Mouse (Mus musculus): ENCODE results near the gene Zfp770. TPM values are rescaled to one million over a fixed set of nuclear protein-coding genes. Genes with fewer than 3 reads are reported as not detected.
A peak's percentile ranks its signal among the peaks of the same experiment; 100 is the strongest.

Gene Zfp770
- polyA plus RNA-seq (2012; rRNA removed) = 1.3 and 2.1 TPM in 2 replicates

- Histone ChIP-seq H3K4me1 (ENCODE audit: control insufficient read depth, insufficient read depth, low read length) (peaks cover 3% of the 10 kb centered on the region), H3K4me3 (ENCODE audit: control insufficient read depth, low read depth, low read length) (peak within 1 kb of the TSS; percentile 100), H3K36me3 (ENCODE audit: control insufficient read depth, insufficient read depth, low read length) (no peaks in the 10 kb centered on the region; the same call in 1 of the 2 replicates), H3K27me3 (ENCODE audit: control insufficient read depth, insufficient read depth, low read length) (no peaks in the 10 kb centered on the region), H3K27ac (ENCODE audit: control insufficient read depth, insufficient read depth, low read depth, low read length) (peak within 1 kb of the TSS; percentile 90)
- TF ChIP-seq CTCF (IDR thresholded peaks at IDR 0.05; ENCODE audit: control insufficient read depth, insufficient read depth, insufficient replicate concordance, low read depth, low read length) = no peak
- peak; percentile 93 for TF ChIP-seq POLR2A (IDR thresholded peaks at IDR 0.05; ENCODE audit: control insufficient read depth, low read depth, low read length)
Measured at GRCm38 (mm10) chr2:114200932-114201559, at the start of gene Zfp770. Zfp770 (minus strand) TSS chr2:114201469.

GRCm38 (mm10) chr2:114249440-114249839, 48.2 kb upstream of the Zfp770 start:
- Histone ChIP-seq H3K4me1 (ENCODE audit: control insufficient read depth, insufficient read depth, low read length) (no peaks in the 10 kb centered on the region), H3K27ac (ENCODE audit: control insufficient read depth, insufficient read depth, low read depth, low read length) (no peak overlapping the region), H3K36me3 (ENCODE audit: control insufficient read depth, insufficient read depth, low read length) (no peaks in the 10 kb centered on the region), H3K27me3 (ENCODE audit: control insufficient read depth, insufficient read depth, low read length) (no peaks in the 10 kb centered on the region), H3K4me3 (ENCODE audit: control insufficient read depth, low read depth, low read length) (no peak overlapping the region)
- no peak for TF ChIP-seq POLR2A (IDR thresholded peaks at IDR 0.05; ENCODE audit: control insufficient read depth, low read depth, low read length)
- no peak for TF ChIP-seq CTCF (IDR thresholded peaks at IDR 0.05; ENCODE audit: control insufficient read depth, insufficient read depth, insufficient replicate concordance, low read depth, low read length)

GRCm38 (mm10) chr2:114237639-114238038, 36.4 kb upstream of the Zfp770 start:
- TF ChIP-seq CTCF (IDR thresholded peaks at IDR 0.05; ENCODE audit: control insufficient read depth, insufficient read depth, insufficient replicate concordance, low read depth, low read length) = no peak
- no peak for TF ChIP-seq POLR2A (IDR thresholded peaks at IDR 0.05; ENCODE audit: control insufficient read depth, low read depth, low read length)
- Histone ChIP-seq H3K4me3 (ENCODE audit: control insufficient read depth, low read depth, low read length) (no peak overlapping the region), H3K4me1 (ENCODE audit: control insufficient read depth, insufficient read depth, low read length) (no peaks in the 10 kb centered on the region), H3K36me3 (ENCODE audit: control insufficient read depth, insufficient read depth, low read length) (no peaks in the 10 kb centered on the region), H3K27me3 (ENCODE audit: control insufficient read depth, insufficient read depth, low read length) (no peaks in the 10 kb centered on the region), H3K27ac (ENCODE audit: control insufficient read depth, insufficient read depth, low read depth, low read length) (no peak overlapping the region)

GRCm38 (mm10) chr2:114236566-114236965, 35.3 kb upstream of the Zfp770 start:
- Histone ChIP-seq H3K27me3 (ENCODE audit: control insufficient read depth, insufficient read depth, low read length) (no peaks in the 10 kb centered on the region), H3K36me3 (ENCODE audit: control insufficient read depth, insufficient read depth, low read length) (no peaks in the 10 kb centered on the region), H3K27ac (ENCODE audit: control insufficient read depth, insufficient read depth, low read depth, low read length) (no peak overlapping the region), H3K4me3 (ENCODE audit: control insufficient read depth, low read depth, low read length) (no peak overlapping the region), H3K4me1 (ENCODE audit: control insufficient read depth, insufficient read depth, low read length) (no peaks in the 10 kb centered on the region)
- no peak for TF ChIP-seq POLR2A (IDR thresholded peaks at IDR 0.05; ENCODE audit: control insufficient read depth, low read depth, low read length)
- no peak for TF ChIP-seq CTCF (IDR thresholded peaks at IDR 0.05; ENCODE audit: control insufficient read depth, insufficient read depth, insufficient replicate concordance, low read depth, low read length)

- no peak overlapping the region for H3K4me3 ChIP-seq (ENCODE audit: control insufficient read depth, low read depth, low read length)
- no peaks in the 10 kb centered on the region for H3K4me1 ChIP-seq (ENCODE audit: control insufficient read depth, insufficient read depth, low read length)
- no peak overlapping the region for H3K27ac ChIP-seq (ENCODE audit: control insufficient read depth, insufficient read depth, low read depth, low read length)
- no peaks in the 10 kb centered on the region for H3K27me3 ChIP-seq (ENCODE audit: control insufficient read depth, insufficient read depth, low read length)
- no peaks in the 10 kb centered on the region for H3K36me3 ChIP-seq (ENCODE audit: control insufficient read depth, insufficient read depth, low read length)
- TF ChIP-seq CTCF (IDR thresholded peaks at IDR 0.05; ENCODE audit: control insufficient read depth, insufficient read depth, insufficient replicate concordance, low read depth, low read length) (no peak), POLR2A (IDR thresholded peaks at IDR 0.05; ENCODE audit: control insufficient read depth, low read depth, low read length) (no peak)
Measured at GRCm38 (mm10) chr2:114235584-114235983, 34.3 kb upstream of the Zfp770 start.

GRCm38 (mm10) chr2:114231248-114231647, 30.0 kb upstream of the Zfp770 start:
- no peaks in the 10 kb centered on the region for H3K27me3 ChIP-seq (ENCODE audit: control insufficient read depth, insufficient read depth, low read length)
- no peak overlapping the region for H3K4me3 ChIP-seq (ENCODE audit: control insufficient read depth, low read depth, low read length)
- H3K36me3 ChIP-seq (ENCODE audit: control insufficient read depth, insufficient read depth, low read length) = no peaks in the 10 kb centered on the region
- TF ChIP-seq CTCF (IDR thresholded peaks at IDR 0.05; ENCODE audit: control insufficient read depth, insufficient read depth, insufficient replicate concordance, low read depth, low read length) = no peak
- TF ChIP-seq POLR2A (IDR thresholded peaks at IDR 0.05; ENCODE audit: control insufficient read depth, low read depth, low read length) = no peak
- no peak overlapping the region for H3K27ac ChIP-seq (ENCODE audit: control insufficient read depth, insufficient read depth, low read depth, low read length)
- H3K4me1 ChIP-seq (ENCODE audit: control insufficient read depth, insufficient read depth, low read length) = no peaks in the 10 kb centered on the region

- TF ChIP-seq POLR2A (IDR thresholded peaks at IDR 0.05; ENCODE audit: control insufficient read depth, low read depth, low read length) = no peak
- no peak for TF ChIP-seq CTCF (IDR thresholded peaks at IDR 0.05; ENCODE audit: control insufficient read depth, insufficient read depth, insufficient replicate concordance, low read depth, low read length)
Measured at GRCm38 (mm10) chr2:114228672-114229071, 27.4 kb upstream of the Zfp770 start.

More at GRCm38 (mm10) chr2:114228672-114229071, 27.4 kb upstream of the Zfp770 start:
- H3K36me3 ChIP-seq (ENCODE audit: control insufficient read depth, insufficient read depth, low read length) = no peaks in the 10 kb centered on the region
- no peaks in the 10 kb centered on the region for H3K27me3 ChIP-seq (ENCODE audit: control insufficient read depth, insufficient read depth, low read length)
- no peak overlapping the region for H3K27ac ChIP-seq (ENCODE audit: control insufficient read depth, insufficient read depth, low read depth, low read length)
- H3K4me1 ChIP-seq (ENCODE audit: control insufficient read depth, insufficient read depth, low read length) = no peaks in the 10 kb centered on the region
- no peak overlapping the region for H3K4me3 ChIP-seq (ENCODE audit: control insufficient read depth, low read depth, low read length)
